Mouse (Mus musculus) v-Abl transformed pro-B cells (cell line): Measurements from ENCODE around the gene Lamb3.
"Not testable (repeated sequence)": the region's sequence is repeated elsewhere in the genome, so short reads cannot be mapped to it uniquely, and the experiment has no call there.

Experiments used
- in situ Hi-C, 2 experiments: fragments of 400-800 bp; cut with MboI; formaldehyde crosslinking; loops; one replicate each; pipeline ENCODE4 v1.15.1; 2025; ENCODE audit not compliant: unreplicated experiment in 2 of 2

Lamb3 gene

DNA sequence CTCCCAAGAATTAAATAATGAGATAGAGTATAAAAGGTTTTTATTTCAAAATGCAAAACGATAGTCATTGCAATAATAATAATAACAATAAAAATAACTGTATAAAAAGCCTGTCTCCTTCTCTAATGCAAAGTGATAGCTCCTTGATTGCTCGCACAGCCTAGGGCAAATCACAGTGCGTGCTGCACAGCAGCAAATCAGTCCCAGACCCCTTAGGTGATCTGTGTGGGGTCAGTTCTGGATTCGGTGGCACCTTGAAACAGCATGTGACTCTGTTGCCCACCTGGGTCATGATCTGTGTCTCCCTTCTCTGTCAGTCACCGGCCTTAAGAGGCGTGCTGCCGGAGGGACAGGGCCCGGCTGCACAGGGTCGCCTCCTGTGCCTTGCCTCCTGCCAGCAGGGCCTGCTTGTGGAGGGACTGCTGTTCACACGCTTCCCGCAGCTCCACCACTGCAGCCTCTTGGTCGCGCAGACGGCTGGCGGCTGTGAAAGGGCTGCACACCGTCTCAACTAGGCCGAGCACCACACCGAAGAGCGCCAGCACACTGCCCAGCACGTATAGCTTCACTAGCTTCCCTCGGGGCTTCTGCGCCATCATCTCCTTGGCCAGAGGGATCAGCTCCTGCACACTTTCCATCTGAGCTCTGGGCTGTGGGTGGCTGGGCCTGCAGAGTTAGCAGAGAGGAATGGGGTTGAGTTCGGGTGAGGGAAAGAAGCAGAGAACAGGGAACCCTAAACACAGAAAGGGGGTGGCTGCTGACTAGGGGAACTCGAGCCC is 64.8 kb downstream of the Lamb3 start:
- in situ Hi-C loops: no loop called here

DNA sequence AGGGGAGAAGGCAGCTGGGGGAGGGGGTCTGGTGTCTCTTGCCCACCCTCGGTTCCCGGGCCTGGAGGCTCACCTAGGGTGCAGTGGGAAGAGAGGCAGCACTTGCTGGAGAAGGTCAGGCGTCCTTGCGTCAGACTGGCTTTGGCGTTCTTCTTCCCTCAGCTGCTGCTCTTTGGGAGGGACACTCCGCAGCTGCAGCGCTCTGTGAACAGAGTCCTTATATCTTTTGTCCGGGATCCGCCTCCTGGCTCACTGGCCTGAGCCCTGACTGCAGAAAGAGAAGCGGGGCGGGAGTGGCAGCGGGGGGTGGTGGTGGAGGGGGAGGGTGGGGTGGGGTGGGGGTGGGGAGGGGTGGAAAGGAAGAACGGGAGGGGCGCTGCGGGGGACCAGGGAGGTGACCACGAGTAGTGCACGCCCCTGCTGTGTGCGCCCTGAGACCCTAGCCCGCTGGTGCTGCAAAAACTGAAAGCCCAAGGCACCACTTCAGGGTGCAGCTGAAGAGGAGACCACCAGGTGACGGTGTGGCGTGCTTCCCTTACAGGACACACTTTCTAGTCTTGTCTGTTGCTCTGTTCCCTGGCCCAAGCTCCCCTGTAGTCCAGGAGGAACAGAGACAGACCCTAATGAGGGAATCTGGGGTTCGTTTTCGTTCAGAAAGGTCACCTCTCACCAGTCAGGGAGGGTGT is 65.6 kb downstream of the Lamb3 start, which contains the start of gene G0s2:
G0s2 (minus strand) TSS at position 302 of the 686 bp plus-strand sequence.
- in situ Hi-C loops: no loop called here

DNA sequence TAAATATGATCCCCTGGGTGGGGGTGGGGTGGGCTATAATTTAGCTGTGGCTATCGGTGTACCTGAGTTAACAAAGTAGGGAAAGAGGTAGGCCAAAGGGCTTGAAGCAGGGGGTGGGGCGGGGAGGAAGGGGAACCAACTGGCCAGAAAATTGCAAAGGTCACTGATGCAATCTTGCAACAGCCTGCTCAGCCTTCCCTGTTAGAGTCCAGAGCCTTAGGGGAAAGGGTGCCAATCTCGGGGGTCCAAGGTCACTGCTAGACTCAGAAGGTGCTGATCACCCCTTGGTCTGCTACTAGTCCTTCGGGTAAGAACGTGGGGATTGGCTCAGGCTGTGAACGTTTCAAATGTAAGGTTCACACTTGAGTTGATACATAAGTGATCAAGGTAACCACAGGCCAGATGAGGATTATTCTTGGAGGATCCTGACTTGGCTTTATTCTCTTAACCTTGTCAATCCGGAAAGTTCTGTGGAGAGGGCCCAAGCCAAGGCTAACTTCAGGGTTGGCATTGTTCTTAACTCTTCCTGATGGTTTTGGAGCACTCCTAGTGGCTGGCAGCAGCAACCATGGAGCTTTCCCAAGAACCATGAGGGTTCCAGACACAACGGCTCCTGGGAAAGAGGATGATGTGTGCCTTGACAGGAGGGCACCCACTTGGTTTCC is 67.0 kb downstream of the Lamb3 start:
- in situ Hi-C loops: no loop called here

DNA sequence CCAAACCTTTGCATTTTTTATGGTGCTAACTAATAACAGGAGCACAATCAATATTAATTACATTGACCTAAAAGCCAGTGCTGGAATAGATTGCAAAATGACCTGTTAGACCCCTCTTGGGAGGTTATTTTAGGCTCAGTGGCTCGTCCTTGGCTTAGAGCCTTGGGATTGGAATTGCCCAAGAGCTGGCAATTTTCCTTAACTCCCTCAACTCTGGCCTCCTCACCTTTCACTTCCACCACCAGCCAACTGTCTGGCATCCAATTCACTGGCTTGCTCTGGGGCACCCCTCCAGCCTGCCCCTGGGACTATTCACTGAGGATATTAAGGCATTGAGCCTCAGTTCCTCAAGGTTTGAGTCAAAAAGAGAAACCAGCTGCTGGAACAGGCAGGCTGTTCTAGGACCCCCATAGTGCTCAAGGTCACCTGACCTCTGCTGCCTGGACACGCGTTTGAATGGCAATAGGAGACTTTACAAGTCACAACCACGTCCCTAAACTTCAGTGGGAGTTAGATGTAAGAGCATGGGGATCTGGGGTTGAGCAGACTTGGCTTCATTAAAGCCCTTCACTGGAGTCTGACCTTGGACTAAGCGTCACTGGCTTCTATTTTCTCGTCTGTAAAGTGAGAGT is 71.0 kb downstream of the Lamb3 start:
- in situ Hi-C loops: no loop called here

DNA sequence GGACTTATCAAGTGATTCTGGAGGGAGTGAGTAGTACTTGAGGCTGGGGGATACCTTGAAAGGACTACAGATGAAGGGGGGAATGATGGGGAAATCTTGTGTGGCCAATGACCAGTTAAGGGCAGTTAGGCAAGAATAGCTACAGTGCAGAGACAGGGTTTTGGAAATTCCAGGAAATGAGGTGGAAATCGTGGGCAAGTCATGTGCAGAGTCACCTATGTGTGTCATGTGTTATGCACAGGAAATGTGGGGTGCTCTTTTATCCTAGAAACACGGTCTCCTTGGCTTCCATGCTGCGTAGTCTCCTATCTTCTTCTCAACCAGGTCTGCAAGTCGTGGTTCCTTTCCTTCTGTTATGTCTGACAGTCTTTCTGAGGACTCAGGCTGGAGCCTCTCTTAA is 72.0 kb downstream of the Lamb3 start:
- in situ Hi-C loops: no loop called here

DNA sequence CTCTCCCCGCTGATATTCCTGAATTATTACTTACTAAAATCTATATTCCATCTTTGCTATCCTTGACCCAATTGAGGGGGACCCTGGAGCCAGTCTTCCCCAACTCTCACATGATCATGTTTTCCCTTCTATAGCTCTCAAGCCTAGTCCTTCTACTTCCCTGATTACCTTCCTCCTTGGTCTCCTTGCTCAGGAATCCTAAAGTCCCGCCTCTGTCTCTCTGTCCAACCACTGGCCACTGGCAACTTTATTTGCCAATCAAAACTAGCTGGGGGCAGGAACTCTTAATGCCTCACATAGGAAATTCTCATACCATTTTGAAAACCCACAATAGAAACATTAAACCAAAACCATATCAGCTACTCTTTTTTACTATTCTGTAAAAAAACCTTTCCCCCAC is 73.8 kb downstream of the Lamb3 start:
- in situ Hi-C loops: no loop called here

DNA sequence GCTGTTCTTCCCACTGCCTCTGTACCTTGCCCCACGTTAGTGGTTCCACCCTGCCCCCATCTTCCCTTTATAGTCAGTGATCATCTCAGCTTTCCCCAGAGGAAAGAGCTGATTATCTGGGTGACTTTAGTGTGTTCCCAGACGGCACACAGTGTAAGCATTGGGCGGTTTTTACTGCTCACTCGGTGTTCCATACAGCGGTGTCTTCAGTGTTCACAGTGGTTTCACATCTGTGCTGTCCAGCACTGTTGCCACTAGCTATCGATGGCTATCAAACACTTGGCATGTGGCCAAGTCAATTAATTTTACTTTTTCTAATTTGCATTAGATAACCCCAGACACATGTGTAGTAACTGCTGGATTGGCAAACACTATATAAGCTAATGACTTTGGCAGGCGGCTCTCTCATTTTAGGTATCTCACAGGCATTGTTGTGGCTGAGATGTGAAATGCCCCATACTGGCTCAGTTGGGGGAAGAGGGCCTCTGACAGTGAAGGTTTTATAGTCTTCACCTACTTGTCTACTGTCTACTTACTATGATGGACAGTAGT is 76.8 kb downstream of the Lamb3 start:
- in situ Hi-C loops: no loop called here

DNA sequence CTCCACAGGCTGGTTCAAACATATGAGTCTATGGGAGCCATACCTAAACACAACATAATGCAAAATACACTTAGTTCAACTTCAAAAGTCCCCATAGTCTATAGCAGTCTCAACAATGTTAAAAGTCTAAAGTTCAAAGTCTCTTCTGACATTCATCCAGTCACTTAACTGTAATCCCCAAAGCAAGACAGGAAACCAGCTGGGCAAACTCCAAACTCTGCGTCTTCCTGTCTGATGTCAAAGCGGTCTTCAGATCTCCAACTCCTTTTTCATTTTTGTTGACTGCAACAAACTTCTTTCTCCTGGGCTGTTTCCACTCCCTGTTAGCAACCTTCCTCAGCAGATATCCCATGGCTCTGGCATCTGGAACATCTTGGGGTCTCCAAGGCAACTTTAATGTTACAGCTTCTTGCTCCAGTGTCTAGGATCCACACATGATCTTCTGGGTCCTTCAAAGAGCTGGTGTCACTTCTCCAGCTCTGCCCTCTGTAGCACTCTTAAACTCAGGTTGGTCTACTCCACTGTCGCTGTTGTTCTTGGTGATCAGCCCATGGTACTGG is 78.3 kb downstream of the Lamb3 start:
- in situ Hi-C loops: not testable (repeated sequence)

DNA sequence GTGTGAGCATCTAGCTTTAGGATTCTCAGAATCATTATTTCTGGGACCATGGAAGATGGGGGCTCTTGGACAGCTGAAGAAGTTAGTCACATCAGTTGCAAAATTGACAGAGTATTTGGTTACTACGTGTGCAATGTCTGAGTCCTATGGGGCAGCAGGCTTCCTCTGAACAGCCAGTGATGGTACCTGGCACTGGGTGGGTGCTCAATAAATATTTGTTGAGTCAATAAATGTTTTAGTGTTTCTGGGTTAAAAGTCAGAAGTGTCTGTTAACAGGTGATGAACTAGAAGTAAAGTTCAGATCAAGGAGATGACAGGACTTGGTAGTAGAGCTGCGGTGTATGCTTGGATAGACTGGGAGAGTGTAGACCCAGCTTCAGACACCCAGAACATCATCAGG is 80.1 kb downstream of the Lamb3 start:
- in situ Hi-C loops: no loop called here

DNA sequence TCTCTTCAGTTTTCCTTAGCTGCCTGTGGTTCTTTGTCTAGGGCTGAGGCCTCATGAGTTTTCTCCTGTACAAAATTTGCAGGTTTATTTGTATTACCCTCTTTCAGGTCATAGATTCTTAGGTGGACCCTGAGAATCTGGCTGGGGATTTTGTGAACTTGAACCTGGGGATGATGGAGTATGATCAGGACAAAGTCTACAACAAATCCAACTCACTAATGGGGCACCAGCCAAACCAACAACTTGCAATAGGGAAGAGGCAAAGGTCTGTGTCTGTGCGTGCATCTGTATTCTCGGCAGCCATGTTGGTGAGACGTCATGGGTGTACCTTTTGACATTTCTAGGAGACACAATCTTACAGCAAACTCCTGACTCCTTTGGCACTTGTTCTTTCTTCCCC is 81.6 kb downstream of the Lamb3 start:
- in situ Hi-C loops: no loop called here

DNA sequence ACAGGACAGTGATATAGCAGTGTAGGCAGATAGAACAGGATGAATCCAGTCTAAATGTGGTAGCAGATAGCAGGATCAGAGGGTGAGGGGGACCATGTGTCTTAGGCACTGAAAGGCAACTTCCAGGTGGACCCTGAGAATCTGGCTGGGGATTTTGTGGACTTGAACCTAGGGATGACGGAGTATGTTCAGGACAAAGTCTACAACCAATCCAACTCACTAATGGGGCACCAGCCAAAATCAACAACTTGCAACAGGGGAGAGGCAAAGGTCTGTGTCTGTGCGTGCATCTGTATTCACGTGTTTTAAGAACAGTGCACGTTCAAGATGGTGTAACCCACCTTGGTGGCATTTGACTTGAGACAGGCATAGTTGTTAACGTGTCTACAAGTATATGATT is 82.4 kb downstream of the Lamb3 start:
- in situ Hi-C loops: no loop called here

DNA sequence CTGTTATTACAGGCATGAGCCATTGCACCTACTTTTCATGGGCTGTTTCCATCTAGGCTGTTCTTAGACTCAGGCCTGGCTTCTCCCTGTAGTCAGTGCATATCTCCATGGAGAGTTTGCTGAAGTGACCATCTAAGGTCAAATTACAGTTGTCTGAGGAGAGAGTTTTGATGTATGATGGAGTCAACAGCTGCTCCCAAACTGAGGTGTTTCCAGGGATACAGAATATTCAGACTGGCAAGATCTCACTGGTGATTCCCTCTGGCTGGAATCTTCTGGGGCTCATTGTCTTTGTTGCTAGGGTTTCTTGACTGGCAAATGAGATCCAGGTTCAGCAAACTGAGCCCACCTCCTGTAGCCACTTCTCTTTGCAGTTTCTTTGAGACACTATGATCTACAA is 83.2 kb downstream of the Lamb3 start:
- in situ Hi-C loops: no loop called here

DNA sequence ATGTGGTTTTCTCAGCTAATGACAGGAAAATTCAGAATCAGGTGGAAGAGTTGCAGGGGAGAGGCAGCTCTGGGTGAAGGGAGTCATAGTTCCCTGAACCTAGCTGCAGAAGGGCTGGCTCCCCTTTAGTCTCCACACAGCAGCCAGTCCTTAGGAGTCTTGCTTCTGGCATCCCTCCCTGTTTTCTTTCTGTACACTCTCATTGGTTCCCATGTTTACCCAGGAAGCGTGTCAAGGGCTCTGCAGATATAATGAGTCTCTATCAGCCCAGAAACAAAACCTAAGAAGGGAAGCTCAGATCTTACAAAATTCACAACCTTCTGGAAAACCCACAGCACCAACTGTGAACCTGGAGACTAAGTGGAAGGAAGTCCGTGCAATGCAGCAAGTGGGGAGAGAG is 85.5 kb downstream of the Lamb3 start:
- in situ Hi-C loops: no loop called here

DNA sequence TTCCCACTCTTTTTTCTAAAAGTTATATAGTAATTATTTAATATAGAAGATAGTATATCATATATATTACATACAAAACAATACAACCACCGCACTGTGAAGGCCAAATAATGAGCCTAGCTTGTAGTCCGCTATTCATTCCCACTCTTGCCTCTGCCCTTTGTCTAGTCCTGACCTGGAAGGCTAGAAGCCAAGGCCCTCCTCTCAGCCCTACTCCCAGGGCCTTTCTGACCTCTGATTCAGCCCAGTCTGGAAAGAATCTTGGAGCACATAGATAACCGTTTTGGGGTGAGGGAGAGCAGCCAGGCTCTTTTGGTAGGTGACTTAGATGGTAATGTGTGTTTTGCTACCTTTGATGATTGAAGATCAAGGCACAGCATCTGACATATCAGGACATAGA is 86.4 kb downstream of the Lamb3 start:
- in situ Hi-C loops: no loop called here

DNA sequence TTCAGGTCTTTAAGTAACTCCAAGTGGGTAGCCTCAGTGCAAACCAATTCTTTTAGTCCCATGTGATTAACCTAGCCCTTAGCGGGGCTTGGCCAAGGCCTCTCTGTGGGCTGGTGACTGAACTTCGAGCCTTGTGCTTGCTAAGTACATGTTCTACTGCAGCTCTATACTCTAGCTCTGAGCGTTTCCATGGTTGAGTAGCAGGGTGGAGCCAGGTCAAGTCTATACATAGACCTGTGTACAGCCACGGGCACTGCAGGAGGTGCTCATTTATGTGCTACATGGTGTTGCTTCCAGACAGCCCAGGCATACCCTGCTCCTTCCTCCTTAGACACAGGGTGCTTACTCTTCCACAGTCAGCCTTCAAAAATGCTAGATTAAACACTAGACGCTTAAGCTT is 88.4 kb downstream of the Lamb3 start:
- in situ Hi-C loops: no loop called here

DNA sequence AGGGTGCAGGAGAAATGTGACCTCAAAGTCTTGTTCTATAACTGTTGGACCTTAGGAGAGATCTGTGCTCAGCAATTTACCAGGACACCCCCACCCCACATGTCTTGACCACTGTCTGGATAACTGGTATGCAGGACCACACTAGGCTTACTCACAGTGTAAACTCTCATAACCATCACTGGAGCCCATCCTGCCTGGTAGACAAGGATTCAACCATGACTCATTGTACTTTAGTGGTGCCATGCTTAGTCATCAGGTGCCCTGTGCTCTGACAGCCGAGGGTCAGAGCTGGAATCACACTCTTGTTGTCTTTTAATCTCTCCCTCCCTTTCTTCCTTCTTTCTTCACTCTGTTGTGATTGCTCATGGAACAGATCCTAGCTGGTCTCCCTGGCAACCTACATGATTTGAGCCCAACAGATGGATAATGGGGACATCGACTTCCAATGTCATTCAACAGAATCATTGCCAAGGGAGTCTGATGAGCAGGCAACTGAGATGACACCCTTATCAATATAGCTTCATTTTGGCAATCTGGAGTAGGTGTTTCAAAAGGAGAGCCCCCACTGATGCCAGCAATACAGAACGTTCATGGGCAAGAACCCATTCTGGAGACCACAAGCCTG is 90.8 kb downstream of the Lamb3 start:
- in situ Hi-C loops: no loop called here

DNA sequence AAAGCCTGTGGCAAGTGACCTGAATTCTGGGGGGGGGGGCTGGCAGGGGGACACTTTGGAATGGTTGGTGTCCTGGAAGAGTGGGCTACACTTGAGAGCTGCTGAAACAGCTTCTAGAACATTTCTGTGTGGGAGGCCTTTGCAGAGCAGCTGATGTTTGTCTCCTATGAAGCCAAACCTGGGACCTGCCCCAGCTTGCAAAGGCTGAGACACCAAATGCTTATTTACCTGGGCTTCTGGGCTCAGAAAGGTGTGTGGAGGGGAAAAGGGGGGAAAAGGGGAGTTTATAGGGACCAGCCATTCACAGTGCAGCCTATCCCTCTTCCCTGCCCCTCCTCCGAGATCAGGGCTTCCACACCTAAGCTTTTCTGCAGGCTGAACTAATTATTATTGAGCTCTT is 92.5 kb downstream of the Lamb3 start:
- in situ Hi-C loops: no loop called here

DNA sequence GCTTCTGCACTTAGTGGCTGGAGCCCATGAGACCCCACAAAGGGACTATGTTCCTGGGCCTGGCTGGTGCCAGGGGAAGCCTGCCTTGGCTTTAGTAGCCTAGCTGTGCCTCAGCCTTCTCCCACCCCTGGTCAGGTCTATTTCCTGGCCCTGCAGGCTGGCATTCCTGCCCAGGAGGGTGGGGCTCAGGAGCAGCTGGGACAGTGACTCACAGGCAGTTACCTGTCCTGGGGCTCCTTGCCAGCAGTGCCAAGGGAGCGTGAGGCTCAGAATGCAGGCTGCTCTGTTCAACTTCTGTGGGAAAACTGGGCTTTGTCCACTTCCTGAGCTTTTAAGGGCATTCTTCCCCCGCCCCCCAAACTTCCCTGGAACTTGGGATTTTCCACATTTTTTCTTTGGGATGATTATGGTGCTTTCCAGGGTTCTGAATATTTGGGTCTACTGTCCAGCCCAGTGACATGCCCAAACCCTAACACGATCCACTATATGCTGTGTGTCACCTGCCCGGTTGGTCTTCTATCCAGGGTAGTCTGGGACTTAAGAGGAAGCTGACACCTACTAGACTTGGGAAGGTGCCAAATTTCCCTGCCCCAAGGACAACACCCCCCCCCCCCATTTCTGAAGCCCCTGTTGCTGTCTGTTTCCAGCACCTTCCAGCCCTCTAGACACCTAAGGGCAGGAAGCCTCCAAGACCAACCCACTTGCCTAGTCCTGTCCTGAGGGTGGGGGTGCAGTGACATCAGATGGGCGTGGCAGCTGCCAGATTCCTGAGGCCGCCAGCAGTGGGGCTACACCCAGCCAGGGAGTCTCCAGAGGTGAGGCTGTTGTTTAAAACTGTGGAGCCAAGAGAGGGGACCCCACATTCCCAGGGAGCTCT is 94.0 kb downstream of the Lamb3 start:
- in situ Hi-C loops: no loop called here

DNA sequence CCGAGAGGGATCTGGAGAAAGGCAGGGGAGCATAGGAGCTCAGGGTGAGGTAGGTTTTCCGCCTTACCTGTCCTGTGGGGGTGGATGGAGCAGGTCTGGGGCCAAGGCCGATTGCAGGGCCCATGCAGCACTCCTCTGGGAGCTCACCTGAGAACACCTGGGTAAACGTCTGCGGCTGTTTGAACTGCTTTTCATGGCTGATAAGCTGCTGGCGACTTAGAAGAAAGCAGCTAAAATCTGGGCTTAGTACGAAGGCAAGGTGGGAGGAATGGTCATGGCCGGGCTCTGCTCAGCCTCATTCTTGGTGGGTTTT is 94.5 kb downstream of the Lamb3 start:
- in situ Hi-C loops: no loop called here
